Mouse (Mus musculus): Measurements from ENCODE around the gene Xiap.

GRCm38 (mm10) chrX:42068201-42068874 lies 8.9 kb downstream of the Xiap start:
- TF ChIP-seq CTCF (IDR thresholded peaks at IDR 0.05; ENCODE audit: borderline replicate concordance, control insufficient read depth, extremely low read depth, insufficient read depth, low read length, poor library complexity) (no peak), POLR2A (IDR thresholded peaks at IDR 0.05; ENCODE audit: control insufficient read depth, extremely low read depth, insufficient read depth, low read length, poor library complexity) (no peak)

Data from thymus, adult 2 months (tissue).